Mouse (Mus musculus): ENCODE results near the gene Cd300c2.
A peak's percentile ranks its signal among the peaks of the same experiment; 100 is the strongest.
"Not testable (repeated sequence)": the region's sequence is repeated elsewhere in the genome, so short reads cannot be mapped to it uniquely, and the experiment has no call there.

Gene Cd300c2

DNA sequence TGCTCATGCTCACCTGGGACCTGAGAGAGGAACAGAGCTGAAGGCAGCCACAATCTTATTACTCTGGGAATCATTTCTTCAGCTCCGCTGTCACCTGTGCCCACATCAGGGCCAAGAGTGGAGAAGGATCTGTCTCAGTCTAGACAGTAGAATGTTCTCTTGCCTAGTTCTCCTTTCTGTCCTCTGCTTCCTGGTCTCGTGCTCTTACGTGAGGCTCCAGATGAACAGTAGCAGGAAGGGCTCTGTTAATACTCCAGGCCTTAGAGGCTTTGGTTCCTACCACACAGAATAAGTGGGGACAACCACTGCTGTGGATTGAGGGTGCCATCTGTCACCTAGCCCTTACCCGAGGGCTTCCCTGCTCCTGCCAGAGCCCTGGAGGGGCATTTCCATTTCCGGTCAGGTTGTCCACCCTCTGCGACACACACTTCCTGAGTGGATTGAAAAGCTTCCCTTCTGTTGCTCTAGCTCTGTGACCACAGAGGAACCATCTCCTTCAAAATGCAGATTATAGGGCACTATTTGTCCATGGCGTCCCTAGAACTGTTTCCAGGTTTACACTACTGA, at the start of gene Cd300c2:
Gene Cd300c2, minus strand, starts transcription at position 407 of the 567 bp plus-strand sequence.
- no peak for DNase-seq (ENCODE audit: low spot score in 2 of 2)

GRCm38 (mm10) chr11:115049282-115049895, 47.7 kb upstream of the Cd300c2 start:
- DNase-seq (ENCODE audit: low spot score in 2 of 2), result no peak

DNA sequence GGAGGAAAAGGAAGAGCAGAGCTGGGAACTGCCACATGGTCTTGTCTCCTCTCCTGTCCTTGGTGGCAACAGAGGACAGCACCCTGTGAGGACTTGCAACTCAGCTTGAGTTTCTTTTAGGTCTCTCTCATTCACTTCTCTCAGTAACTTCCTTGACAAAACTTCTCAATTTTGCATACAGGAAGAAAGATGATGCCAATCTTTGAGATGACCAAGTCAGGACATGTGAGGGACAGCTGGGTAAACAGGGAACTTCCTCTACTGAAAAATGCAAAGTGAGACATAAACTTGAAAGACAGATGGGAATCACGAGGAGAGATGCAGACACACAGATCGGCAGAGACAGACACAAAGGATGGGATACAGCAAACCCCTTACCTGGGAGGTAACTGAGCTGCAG, 46.6 kb upstream of the Cd300c2 start, which contains the start of gene Cd300ld3:
Gene Cd300ld3, minus strand, starts transcription at position 151 of the 400 bp plus-strand sequence.
- DNase-seq (ENCODE audit: low spot score in 2 of 2), result no peak

DNA sequence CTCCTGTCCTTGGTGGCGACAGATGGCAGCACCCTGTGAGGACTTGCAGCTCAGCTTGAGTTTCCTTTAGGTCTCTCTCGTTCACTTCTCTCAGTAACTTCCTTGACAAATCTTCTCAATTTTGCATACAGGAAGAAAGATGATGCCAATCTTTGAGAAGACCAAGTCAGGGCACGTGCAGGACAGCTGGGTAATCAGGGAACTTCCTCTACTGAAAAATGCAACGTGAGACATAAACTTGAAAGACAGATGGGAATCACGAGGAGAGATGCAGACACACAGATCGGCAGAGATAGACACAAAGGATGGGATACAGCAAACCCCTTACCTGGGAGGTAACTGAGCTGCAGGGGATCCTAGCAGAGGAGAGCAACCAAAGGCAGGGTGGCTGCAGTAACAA, 36.0 kb upstream of the Cd300c2 start, which contains the start of gene Cd300ld5:
Gene Cd300ld5, minus strand, starts transcription at position 101 of the 400 bp plus-strand sequence.
- DNase-seq (ENCODE audit: low spot score in 2 of 2), result not testable (repeated sequence)

DNA sequence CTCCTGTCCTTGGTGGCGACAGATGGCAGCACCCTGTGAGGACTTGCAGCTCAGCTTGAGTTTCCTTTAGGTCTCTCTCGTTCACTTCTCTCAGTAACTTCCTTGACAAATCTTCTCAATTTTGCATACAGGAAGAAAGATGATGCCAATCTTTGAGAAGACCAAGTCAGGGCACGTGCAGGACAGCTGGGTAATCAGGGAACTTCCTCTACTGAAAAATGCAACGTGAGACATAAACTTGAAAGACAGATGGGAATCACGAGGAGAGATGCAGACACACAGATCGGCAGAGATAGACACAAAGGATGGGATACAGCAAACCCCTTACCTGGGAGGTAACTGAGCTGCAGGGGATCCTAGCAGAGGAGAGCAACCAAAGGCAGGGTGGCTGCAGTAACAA, 25.2 kb upstream of the Cd300c2 start, which contains the start of gene Cd300ld4:
Gene Cd300ld4, minus strand, starts transcription at position 101 of the 400 bp plus-strand sequence.
- not testable (repeated sequence) for DNase-seq (ENCODE audit: low spot score in 2 of 2)

DNA sequence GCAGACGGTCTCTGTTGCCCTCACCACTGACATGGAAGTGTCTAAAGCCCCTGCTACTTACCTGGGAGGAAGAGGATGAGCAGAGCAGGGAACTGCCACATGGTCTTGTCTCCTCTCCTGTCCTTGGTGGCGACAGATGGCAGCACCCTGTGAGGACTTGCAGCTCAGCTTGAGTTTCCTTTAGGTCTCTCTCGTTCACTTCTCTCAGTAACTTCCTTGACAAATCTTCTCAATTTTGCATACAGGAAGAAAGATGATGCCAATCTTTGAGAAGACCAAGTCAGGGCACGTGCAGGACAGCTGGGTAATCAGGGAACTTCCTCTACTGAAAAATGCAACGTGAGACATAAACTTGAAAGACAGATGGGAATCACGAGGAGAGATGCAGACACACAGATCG, 14.4 kb upstream of the Cd300c2 start, which contains the start of gene Cd300ld2:
Gene Cd300ld2, minus strand, starts transcription at position 101 of the 400 bp plus-strand sequence.
- not testable (repeated sequence) for DNase-seq (ENCODE audit: low spot score in 2 of 2)

DNA sequence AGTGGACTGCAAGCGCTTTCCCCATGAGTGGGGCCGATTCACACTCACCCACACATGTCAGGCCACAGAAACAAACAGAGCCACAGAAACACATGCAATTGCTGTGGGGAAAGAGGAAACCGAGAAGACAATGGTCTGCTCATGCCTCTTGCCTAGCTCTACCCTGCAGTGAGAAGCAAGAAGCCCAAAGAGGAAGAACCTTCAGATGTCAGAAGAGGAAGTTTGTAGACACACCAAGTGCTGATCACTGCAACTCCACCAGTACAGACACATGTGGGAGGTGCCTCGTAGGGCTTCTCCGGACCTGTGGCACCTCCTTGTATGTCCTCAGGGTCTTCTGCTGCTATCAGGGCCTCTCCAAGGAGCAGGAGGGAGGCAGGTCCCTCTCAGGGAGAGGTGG, 2.4 kb upstream of the Cd300c2 start:
- peak in 1 of 2 experiments; percentile 23 for DNase-seq (ENCODE audit: low spot score in 2 of 2)

GRCm38 (mm10) chr11:114989793-114990192, 11.9 kb downstream of the Cd300c2 start, which contains the start of gene Cd300ld:
Gene Cd300ld (minus strand): TSS chr11:114989922.
- no peak for DNase-seq (ENCODE audit: low spot score in 2 of 2)

GRCm38 (mm10) chr11:114981866-114982265, 19.8 kb downstream of the Cd300c2 start:
- DNase-seq (ENCODE audit: low spot score in 2 of 2), result no peak

DNA sequence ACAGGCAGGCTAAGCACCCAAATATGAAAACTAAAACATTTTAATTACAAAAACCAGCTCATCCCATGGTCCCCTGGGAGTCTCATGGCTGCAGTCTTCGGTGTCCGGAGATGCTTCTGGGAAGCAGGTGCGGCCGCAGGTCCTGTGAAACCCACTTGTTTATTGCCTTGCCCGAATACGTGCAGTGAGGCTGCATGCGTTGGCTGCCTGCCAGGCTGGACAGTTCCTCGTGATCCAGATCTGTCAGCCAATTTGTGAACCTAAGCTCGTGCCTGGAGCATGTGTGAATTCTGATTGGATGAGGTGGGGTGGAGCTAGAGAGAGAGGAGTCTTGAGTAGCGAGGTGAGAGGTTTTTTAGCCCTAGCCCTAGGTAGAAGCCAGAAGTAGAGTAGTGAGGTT, 29.0 kb downstream of the Cd300c2 start:
- DNase-seq (ENCODE audit: low spot score in 2 of 2), result no peak

DNA sequence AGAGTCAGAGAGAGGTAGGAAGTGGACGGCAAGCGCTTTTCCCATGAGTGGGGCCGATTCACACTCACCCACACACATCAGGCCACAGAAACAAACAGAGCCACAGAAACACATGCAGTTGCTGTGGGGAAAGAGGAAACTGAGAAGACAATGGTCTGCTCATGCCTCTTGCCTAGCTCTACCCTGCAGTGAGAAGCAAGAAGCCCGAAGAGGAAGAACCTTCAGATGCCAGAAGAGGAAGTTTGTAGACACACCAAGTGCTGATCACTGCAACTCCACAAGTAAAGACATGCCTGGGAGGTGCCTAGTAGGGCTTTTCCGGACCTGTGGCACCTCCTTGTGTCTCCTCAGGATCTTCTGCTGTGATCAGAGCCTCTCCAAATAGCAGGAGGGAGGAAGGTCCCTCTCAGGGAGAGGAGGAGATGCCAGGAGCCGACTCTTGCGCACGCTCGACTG, 32.9 kb downstream of the Cd300c2 start, which contains the start of gene Cd300c:
Gene Cd300c, minus strand, starts transcription at position 406 of the 456 bp plus-strand sequence.
- DNase-seq (ENCODE audit: low spot score in 2 of 2), result peak; percentile 23 to 33

GRCm38 (mm10) chr11:114965182-114965828, 36.4 kb downstream of the Cd300c2 start:
- no peak for DNase-seq (ENCODE audit: low spot score in 2 of 2)

DNA sequence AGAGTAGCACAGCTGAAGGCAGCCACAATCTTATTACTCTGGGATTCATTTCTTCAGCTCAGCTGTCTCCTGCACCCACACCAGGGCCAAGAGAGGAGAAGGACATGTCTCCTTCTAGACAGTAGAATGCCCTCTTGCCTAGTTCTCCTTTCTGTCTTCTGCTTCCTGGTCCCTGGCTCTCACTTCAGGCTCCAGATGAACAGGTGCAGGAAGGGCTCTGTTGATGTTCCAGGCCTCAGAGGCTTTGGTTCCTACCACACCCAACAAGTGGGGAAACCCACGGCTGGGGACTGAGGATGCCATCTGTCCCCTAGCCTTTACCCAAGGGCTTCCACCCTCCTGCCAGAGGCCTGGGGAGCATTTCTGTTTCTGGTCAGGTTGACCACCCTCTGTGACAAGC, 41.3 kb downstream of the Cd300c2 start:
- DNase-seq (ENCODE audit: low spot score in 2 of 2), result no peak

Measured in right cerebral cortex, postnatal 10 days (tissue).